Mouse (Mus musculus): ENCODE data around the gene Has3. TPM values are rescaled to one million over a fixed set of nuclear protein-coding genes. Genes with fewer than 3 reads are reported as not detected.
A peak's percentile ranks its signal among the peaks of the same experiment; 100 is the strongest.
"Not testable (repeated sequence)": the region's sequence is repeated elsewhere in the genome, so short reads cannot be mapped to it uniquely, and the experiment has no call there.

Has3 gene
- under 1 TPM; 0.37 to 0.57 TPM for total RNA-seq (2021)
- long read RNA-seq, experiment 1, result 0 reads
- long read RNA-seq, experiment 2, result 0 reads

- no peak for DNase-seq (ENCODE audit: low spot score)
These were observed at the start of gene Has3 for GRCm38 (mm10) chr8:106870051-106870450. Has3 (plus strand) TSS chr8:106870242.

DNA sequence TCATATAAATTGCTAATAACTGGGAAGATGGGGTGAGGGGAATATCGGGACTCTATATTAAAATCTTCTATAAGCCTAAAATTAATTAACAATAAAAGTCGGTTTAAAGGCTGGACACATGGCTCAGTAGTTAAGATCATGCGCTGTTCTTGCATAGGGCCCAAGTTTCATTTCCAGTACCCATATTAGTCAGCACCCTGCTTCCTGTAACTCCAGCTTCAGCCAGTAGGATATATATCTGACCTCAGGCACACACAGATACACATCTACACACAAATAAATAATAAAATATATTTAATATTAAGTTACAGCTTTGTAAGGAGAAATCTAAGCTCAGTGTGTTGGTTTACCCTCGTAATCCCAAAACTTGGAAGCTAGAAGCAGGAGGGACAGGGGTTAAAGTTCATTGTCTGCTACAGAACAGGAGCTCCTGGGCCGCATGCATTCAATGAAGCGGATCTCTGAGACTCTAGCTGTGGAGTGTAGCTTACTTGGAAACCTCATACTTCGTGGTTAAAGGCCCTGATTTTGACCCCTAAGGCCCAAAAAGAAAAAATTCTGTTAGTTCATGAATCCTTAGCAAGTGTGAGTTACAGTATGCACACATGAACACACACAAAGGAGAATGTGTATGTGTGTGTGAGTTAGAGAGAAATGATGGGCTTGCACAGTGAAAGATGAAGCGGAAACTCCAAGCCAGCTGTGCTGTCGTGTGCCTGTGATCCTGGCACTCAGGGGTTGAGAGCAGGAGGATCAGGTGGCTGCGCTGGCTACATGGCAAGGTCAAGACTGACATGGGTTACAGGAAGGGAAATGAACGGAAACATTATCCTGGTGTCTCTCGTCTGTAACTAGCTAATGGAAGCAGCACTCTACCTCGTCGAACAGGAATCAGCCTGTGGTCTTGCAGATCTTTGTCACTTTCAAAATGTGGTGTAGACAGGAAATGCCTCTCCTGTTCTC, 49.2 kb upstream of the Has3 start:
- DNase-seq (ENCODE audit: low spot score), result peak; percentile 68

- no peak for DNase-seq (ENCODE audit: low spot score)
These were observed 41.1 kb upstream of the Has3 start for GRCm38 (mm10) chr8:106828921-106829320.

GRCm38 (mm10) chr8:106829526-106830045, 40.5 kb upstream of the Has3 start:
- peak; percentile 24 for DNase-seq (ENCODE audit: low spot score)

- no peak for DNase-seq (ENCODE audit: low spot score)
These were observed 35.1 kb upstream of the Has3 start for GRCm38 (mm10) chr8:106834899-106835298.

GRCm38 (mm10) chr8:106836525-106836924, 33.5 kb upstream of the Has3 start:
- DNase-seq (ENCODE audit: low spot score), result no peak

DNA sequence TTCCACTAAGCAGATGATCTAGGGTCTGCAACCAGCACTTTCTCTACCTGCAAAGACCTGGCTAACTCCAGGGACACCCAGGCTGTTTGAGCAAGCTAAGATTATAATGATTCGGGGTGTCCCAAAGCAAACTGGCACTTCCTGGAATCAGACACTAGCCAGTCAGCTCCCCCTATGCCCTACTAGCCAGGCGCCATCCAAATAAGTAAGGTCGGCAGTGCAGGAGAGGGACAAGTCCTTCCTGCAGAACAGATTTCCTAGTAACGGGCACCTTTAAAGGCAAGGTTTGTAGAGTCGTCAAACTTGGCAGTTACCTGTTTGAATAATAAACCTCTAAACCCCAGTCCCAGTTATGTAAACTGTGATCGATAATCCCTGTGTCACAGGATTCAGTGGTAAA, 31.2 kb upstream of the Has3 start:
- DNase-seq (ENCODE audit: low spot score), result no peak

GRCm38 (mm10) chr8:106839209-106840001, 30.6 kb upstream of the Has3 start:
- DNase-seq (ENCODE audit: low spot score), result peak; percentile 27

DNA sequence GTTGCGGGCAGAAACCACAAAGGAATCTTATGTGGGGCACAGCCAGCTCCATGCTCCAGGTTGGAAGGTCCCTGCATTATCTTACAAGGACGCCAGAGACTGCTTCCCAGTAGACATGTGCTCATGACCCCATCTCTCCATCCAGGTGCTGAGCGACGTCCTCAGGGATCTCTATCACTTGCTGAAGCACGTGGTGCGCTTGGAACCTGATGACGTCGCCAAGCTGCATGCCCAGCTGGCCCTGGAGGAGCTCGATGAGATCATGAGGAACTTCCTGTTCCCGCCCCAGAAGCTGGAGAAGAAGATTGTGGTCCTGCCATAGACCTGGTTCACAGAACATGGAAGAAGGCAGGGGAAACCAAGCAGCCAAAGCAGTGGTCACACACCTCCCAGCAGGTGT, 20.0 kb upstream of the Has3 start:
- DNase-seq (ENCODE audit: low spot score), result no peak

- DNase-seq (ENCODE audit: low spot score), result peak; percentile 15
These were observed 15.4 kb upstream of the Has3 start for GRCm38 (mm10) chr8:106854534-106855241.

- DNase-seq (ENCODE audit: low spot score), result no peak
These were observed 14.8 kb upstream of the Has3 start for GRCm38 (mm10) chr8:106855242-106855562.

DNA sequence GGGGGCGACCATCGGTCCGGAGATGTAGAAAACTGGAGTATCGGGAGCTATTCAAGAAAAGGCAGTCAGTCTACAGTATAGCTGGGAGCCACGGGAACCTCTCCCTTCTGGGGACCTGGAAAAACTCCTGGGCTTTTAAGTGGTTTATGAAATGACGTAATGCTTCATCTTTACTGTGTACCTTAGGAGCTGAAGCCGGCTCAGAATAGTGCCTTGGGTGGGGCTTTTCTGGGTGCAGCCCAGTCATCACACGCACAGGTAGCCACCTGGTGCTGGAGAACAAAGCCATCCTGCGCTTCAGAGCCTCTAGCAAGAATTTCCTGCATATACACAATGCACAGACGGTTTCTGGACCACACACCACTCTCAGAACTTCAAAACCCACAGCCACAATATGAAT, 7.2 kb upstream of the Has3 start:
- DNase-seq (ENCODE audit: low spot score), result no peak

GRCm38 (mm10) chr8:106865354-106865753, 4.7 kb upstream of the Has3 start:
- DNase-seq (ENCODE audit: low spot score), result no peak

DNA sequence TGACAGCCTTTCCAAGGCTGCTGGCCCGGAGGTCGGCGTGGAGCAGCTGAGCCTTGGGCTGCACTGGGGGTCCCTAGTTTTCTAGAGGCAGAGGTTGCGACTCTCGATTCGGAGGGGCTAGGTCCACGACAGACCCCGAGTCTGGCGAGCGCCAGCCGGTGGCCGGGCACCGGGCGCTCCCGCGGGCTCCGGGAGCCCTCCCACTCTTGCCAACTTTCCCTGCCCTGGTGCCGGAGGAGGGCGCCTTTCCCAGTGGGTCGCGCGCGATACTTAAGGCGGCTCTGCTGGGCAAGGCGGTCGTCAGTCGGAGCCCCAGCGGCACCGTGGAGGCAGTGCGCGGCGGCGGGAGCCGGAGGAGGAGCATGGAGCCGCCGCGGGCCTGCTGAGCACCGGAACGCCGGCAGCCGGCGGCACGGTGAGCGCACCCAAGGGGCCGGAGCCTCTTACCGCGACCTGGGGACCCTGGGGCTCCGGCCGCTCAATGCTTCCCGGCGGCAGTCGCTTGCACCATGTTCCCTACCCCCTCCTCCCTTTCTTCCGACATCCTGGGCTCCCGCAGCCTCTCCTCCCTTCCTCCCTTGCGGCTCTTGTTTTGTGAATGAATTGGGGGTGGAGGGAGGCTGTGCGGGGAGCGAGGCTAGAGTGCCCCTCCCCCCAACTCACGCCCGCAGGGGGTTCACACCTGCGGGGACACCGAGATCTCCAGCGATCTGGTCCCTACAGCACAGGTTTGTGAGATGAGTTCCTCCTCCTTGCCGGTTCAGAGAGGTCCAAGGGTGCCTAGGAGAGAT, 690 bp downstream of the Has3 start:
- DNase-seq (ENCODE audit: low spot score), result peak; percentile 62

- DNase-seq (ENCODE audit: low spot score), result no peak
These were observed 1.4 kb downstream of the Has3 start for GRCm38 (mm10) chr8:106871328-106871926.

DNA sequence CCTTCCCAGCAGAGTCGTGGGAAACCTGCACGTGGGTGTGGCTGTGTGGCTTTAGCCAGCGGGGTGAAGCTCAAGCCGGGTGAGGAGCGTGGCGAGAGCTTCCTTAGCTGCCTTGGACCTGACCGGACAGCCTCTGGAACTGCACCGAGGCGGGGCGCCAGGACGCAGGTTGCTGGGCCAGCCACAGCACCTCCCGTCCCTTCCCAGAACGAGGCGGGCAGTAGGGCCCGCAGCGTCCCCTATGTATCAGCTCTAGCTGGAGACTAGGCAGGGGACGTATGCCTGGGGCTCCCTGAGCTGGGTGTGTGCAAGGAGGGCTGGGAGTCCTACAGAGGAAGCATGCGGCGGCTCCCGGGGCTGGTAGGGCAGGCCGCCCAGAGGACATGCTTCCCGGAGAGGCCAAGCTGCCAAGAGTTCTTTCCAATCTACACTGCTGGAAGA, 1.9 kb downstream of the Has3 start:
- DNase-seq (ENCODE audit: low spot score), result peak; percentile 55

DNA sequence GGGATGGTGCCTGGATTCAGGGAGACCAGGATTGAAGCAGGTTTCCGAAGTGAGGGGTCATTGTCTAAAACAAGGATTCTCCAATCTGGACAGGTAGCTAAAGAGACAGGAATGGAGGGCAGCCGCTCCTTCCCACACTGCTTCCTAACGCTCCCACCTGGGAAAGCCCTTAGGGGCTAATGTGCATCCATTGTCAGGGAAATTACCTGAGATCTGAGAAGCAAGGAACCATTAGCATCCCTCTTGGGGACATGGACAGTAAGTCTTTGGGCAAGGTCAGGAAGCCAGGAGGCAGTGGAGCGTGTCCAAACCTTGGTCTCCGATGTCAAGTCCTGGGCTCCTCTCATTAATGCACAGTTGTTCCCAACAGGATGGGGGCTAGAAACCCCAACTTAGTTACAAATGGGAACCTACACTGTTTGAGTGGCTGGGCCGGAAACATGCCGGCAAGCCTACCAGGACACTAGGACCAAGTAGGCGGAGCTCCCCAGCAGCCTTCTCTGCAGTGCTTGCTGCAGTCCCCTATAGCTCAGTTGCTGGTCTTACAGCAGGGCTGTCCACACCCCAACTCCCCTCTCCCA, 2.5 kb downstream of the Has3 start:
- DNase-seq (ENCODE audit: low spot score), result no peak

DNA sequence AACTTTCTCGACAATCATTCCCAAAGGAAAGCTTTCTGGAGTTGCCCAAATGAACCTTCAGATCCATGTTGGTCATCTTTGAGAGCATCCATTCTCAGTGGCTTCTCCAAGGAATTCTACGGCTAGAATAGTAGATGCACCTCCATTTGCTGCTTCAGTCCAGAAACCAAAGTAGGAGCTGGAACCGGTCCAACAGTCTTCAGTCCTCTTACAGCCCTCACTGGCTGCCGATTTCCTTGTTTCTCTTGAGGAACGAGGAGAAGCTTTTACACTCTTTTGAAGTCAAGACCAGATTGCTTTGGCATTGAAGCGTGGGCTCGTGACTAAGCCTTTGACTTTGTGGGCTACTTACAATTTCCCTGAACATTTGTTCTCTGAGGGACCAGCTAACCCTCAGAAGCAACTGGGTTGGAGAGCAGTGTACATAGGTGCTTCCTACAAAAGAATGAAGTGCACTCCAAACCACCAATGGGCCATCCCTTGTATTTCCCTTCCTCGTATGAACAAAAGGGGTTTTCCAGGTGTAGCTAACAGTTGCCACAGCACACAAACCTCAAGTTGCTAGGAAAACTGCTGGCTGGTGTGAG, 10.2 kb downstream of the Has3 start:
- DNase-seq (ENCODE audit: low spot score), result no peak

- not testable (repeated sequence) for DNase-seq (ENCODE audit: low spot score)
These were observed 14.1 kb downstream of the Has3 start for GRCm38 (mm10) chr8:106884094-106884493.
